Mouse (Mus musculus): Measurements from ENCODE around the gene Snn.

DNA sequence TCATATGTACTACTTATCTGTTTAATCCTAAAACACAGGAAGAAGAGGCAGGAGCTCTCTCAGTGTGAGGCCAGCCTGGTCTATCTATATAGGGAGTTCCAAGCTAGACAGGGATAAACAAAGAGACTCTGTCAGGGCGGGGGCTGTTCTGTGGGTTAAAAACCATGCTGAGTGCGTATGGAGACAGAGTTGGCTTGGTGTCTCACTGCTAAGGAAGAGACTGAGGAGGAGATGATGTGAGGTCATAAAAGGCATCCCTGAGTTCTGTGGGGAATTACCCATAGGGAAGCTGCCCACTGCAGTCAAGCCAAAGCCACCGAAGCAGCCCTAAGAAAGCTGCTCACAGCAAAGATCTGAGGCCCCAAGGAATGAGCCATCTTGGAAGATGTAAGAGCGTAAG is at the start of gene Snn:
- TF ChIP-seq CTCF (IDR thresholded peaks at IDR 0.05; ENCODE audit: insufficient read depth, low read length) (no peak), POLR2A (IDR thresholded peaks at IDR 0.05; ENCODE audit: borderline replicate concordance, extremely low read depth, low read depth, low read length) (no peak)

Data from lung, adult 2 months (tissue).